8 mouse cellular contexts compared by ENCODE assay signal in genomic region chr5:113796401-113797148, GRCm38 (mm10). TPM values are rescaled to one million over a fixed set of nuclear protein-coding genes. Genes with fewer than 3 reads are reported as not detected.
DNase-seq lines count a peak whose midpoint lies in the region; TF ChIP-seq lines count a peak whose summit lies in the region.

No protein-coding gene starts in this region.

- H3K27ac ChIP-seq in cerebellum, adult 2 months (ENCODE audit: insufficient read depth, low read length), result no peak overlapping the region

- H3K4me3 ChIP-seq in cerebellum, adult 2 months (replicated peaks; ENCODE audit: insufficient read depth, low read depth, low read length), result no peak overlapping the region

- DNase-seq in cerebellum, postnatal 10 days, result peak; percentile 44 to 58
- DNase-seq in cerebellum, adult 2 months, result no peak
- peak; percentile 44 for DNase-seq in left cerebral cortex, postnatal 4 days
- DNase-seq in left cerebral cortex, adult 18-20 months (ENCODE audit: low spot score in 2 of 2), result no peak
- peak; percentile 95 for DNase-seq in forelimb bud, embryonic 11.5 days (ENCODE audit: low read depth, low spot score)
- DNase-seq in lung, postnatal 4 days, result peak; percentile 59 to 60
- DNase-seq in frontal cortex, postnatal 25 days (ENCODE audit: low spot score in 2 of 2), result no peak
- DNase-seq in frontal cortex, postnatal 36 days (ENCODE audit: low spot score in 2 of 2), result no peak

- no peaks in the 10 kb centered on the region for H3K4me1 ChIP-seq in cerebellum, adult 2 months (ENCODE audit: control insufficient read depth, insufficient read depth, low read length)

- WGBS in cerebellum, adult 2 months, result 16% methylated on average over 13 of the region's 13 CpGs

- intact Hi-C loops in left cerebral cortex, postnatal 4 days (cut with DNase I), result no loop called here

- TF ChIP-seq CTCF in cerebellum, adult 2 months (IDR thresholded peaks at IDR 0.05; ENCODE audit: borderline replicate concordance, insufficient read depth, low read depth, low read length), result no peak

- TF ChIP-seq POLR2A in cerebellum, adult 2 months (IDR thresholded peaks at IDR 0.05; ENCODE audit: borderline replicate concordance, insufficient read depth, low read length), result no peak

- no peaks in the 10 kb centered on the region for H3K27me3 ChIP-seq in cerebellum, adult 2 months (ENCODE audit: control insufficient read depth, insufficient read depth, low read length)

RNA-seq across cellular contexts. Expression of gene Tmem119, which starts 3.7 kb away (rescaled TPM):
- 6.0 and 7.4 TPM in 2 replicates for polyA plus RNA-seq in cerebellum, adult 2 months (2012; rRNA removed)
- total RNA-seq in left cerebral cortex, postnatal 4 days (2021), result 1 to 10 TPM; 3.3 to 4.6 TPM
- total RNA-seq in left cerebral cortex, adult 18-20 months (2021), result 10 to 100 TPM; 23.5 to 25.2 TPM

RNA-seq across cellular contexts. Expression of gene Iscu, which starts 24.0 kb away (rescaled TPM):
- polyA plus RNA-seq in cerebellum, adult 2 months (2012; rRNA removed), result 302 and 362 TPM in 2 replicates
- total RNA-seq in left cerebral cortex, postnatal 4 days (2021), result 10 to 100 TPM; 39.9 to 43.0 TPM
- 100 to 1,000 TPM; 128 to 130 TPM for total RNA-seq in left cerebral cortex, adult 18-20 months (2021)

RNA-seq across cellular contexts. Expression of gene Sart3, which starts 24.3 kb away (rescaled TPM):
- polyA plus RNA-seq in cerebellum, adult 2 months (2012; rRNA removed), result 43.5 and 47.5 TPM in 2 replicates
- total RNA-seq in left cerebral cortex, postnatal 4 days (2021), result 10 to 100 TPM; 46.8 to 50.1 TPM
- total RNA-seq in left cerebral cortex, adult 18-20 months (2021), result 10 to 100 TPM; 46.8 to 51.8 TPM

RNA-seq across cellular contexts. Expression of gene Selplg, which starts 35.9 kb away (rescaled TPM):
- polyA plus RNA-seq in cerebellum, adult 2 months (2012; rRNA removed), result 12.0 and 13.6 TPM in 2 replicates
- total RNA-seq in left cerebral cortex, postnatal 4 days (2021), result 1 to 10 TPM; 1.5 to 2.7 TPM
- total RNA-seq in left cerebral cortex, adult 18-20 months (2021), result 10 to 100 TPM; 26.3 to 27.5 TPM

Comparison
In these comparisons a context has a peak if more than half of its experiments do, and no peak if none do; other contexts are left out.
1. DNase-seq: peak in cerebellum, postnatal 10 days (2 of 2), left cerebral cortex, postnatal 4 days (single experiment), forelimb bud, embryonic 11.5 days (single experiment) and lung, postnatal 4 days (2 of 2); none in cerebellum, adult 2 months (0 of 2), left cerebral cortex, adult 18-20 months (0 of 2), frontal cortex, postnatal 25 days (0 of 2) and frontal cortex, postnatal 36 days (0 of 2).
2. RNA of gene Tmem119, which starts 3.7 kb away (total RNA-seq): 23.5 to 25.2 TPM in left cerebral cortex, adult 18-20 months; 3.3 to 4.6 TPM in left cerebral cortex, postnatal 4 days; every median in the first group is over 4 times any median in the second.